16 mouse cellular contexts compared by ENCODE assay signal in genomic region chr15:31721019-31721418, GRCm38 (mm10).
DNase-seq lines count a peak whose midpoint lies in the region; TF ChIP-seq lines count a peak whose summit lies in the region.
"Had no signal": no experiment of that assay in that cellular context is flagged by ENCODE, and none has a peak within 500 bp of the region (broad histone marks: within the 10 kb centered on the region; RNA-seq: fewer than 3 reads in every experiment).

No protein-coding gene starts in this region.

- peak; percentile 76 to 79 for TF ChIP-seq EP300 in MEL (IDR thresholded peaks at IDR 0.05; ENCODE audit: low read depth in 1 of 2, low read length in 2 of 2)

- H3K9ac ChIP-seq in MEL (ENCODE audit: control insufficient read depth, low read depth, low read length, poor library complexity, severe bottlenecking): no peak overlapping the region

- H3K4me3 ChIP-seq in MEL (ENCODE audit: control insufficient read depth in 1 of 2, insufficient read depth in 1 of 2, low read depth in 2 of 2, low read length in 2 of 2): no peak overlapping the region

- no peaks in the 10 kb centered on the region for H3K79me2 ChIP-seq in MEL (ENCODE audit: control insufficient read depth, insufficient read depth, low read length, poor library complexity)

- peak; percentile 79 for DNase-seq in MEL (ENCODE audit: low read depth, low spot score)
- no peak for DNase-seq in heart, adult 18-20 months
- DNase-seq: adrenal gland, adult 2 months; adrenal gland, adult 8-10 months; adrenal gland, postnatal 10 days; adrenal gland, postnatal 14 days; adrenal gland, postnatal 25 days; adrenal gland, postnatal 36 days; B cell, adult 2 months; cerebellum, adult 11 months; cerebellum, adult 11-12 months; cerebellum, adult 18-20 months; cerebellum, adult 2 months; cerebellum, adult 8-10 months had no signal

- peaks cover 12 to 14% of the 10 kb centered on the region in 2 experiments for H3K4me1 ChIP-seq in MEL (ENCODE audit: control insufficient read depth in 1 of 2, insufficient read depth in 2 of 2, low read length in 2 of 2)

- no peaks in the 10 kb centered on the region for H3K9me3 ChIP-seq in MEL (replicated peaks; ENCODE audit: insufficient read depth, low read length)
- H3K9me3 ChIP-seq: G1E had no signal

- no peak overlapping the region for H3K27ac ChIP-seq in MEL (ENCODE audit: control insufficient read depth, low read depth, low read length)

- peaks cover 0 to 11% of the 10 kb centered on the region in 2 experiments; a peak in 2 of 4 replicates for H3K36me3 ChIP-seq in MEL (ENCODE audit: control insufficient read depth in 1 of 2, insufficient read depth in 2 of 2, low read length in 2 of 2)
- H3K36me3 ChIP-seq: G1E had no signal

- TF ChIP-seq POLR2A in MEL (IDR thresholded peaks at IDR 0.05; ENCODE audit: control insufficient read depth in 1 of 2, insufficient read depth in 1 of 2, low read depth in 1 of 2, low read length in 2 of 2, poor library complexity in 1 of 2): no peak

- TF ChIP-seq RAD21 in MEL (IDR thresholded peaks at IDR 0.05; ENCODE audit: low read depth, low read length): no peak

- no peak for TF ChIP-seq CTCF in MEL (IDR thresholded peaks at IDR 0.05 in 2 of 3, conservative IDR thresholded peaks at IDR 0.05 in 1 of 3; ENCODE audit: control insufficient read depth in 1 of 3, insufficient read depth in 1 of 3, low read depth in 2 of 3, low read length in 3 of 3, poor library complexity in 1 of 3, severe bottlenecking in 1 of 3)

- H3K27me3 ChIP-seq in MEL (ENCODE audit: control insufficient read depth in 1 of 2, insufficient read depth in 2 of 2, low read length in 2 of 2): peaks cover 1 to 3% of the 10 kb centered on the region in 2 experiments; a peak in 3 of 4 replicates
- H3K27me3 ChIP-seq: CH12.LX had no signal

TF ChIP-seq in MEL, 35 proteins besides CTCF, POLR2A, EP300 and RAD21:
- no peak for TF ChIP-seq TBP (IDR thresholded peaks at IDR 0.05; ENCODE audit: low read depth, low read length)
- peak; percentile 76 for TF ChIP-seq TCF12 (IDR thresholded peaks at IDR 0.05; ENCODE audit: low read depth, low read length)
- TF ChIP-seq MXI1 (IDR thresholded peaks at IDR 0.05; ENCODE audit: low read depth, low read length): peak; percentile 45; the same call in 1 of the 2 replicates
- TF ChIP-seq ZC3H11A (IDR thresholded peaks at IDR 0.05; ENCODE audit: low read depth, low read length): no peak
- no peak for TF ChIP-seq NRF1 (IDR thresholded peaks at IDR 0.05; ENCODE audit: insufficient read depth, low read depth, low read length, poor library complexity, severe bottlenecking)
- no peak for TF ChIP-seq SMC3 (IDR thresholded peaks at IDR 0.05; ENCODE audit: low read depth, low read length)
- TF ChIP-seq POLR2AphosphoS5 (IDR thresholded peaks at IDR 0.05; ENCODE audit: borderline replicate concordance, low read depth, low read length): no peak
- TF ChIP-seq GATA1 (IDR thresholded peaks at IDR 0.05; ENCODE audit: low read depth, low read length): peak; percentile 70
- peak; percentile 37; the same call in 1 of the 2 replicates for TF ChIP-seq MAFK (IDR thresholded peaks at IDR 0.05; ENCODE audit: borderline replicate concordance, low read depth, low read length)
- TF ChIP-seq ZKSCAN1 (IDR thresholded peaks at IDR 0.05; ENCODE audit: low read depth, low read length): 0 out of 2 replicates have a peak, but pooled peaks have one; percentile 8
- TF ChIP-seq MYC (IDR thresholded peaks at IDR 0.05; ENCODE audit: low read depth, low read length): no peak
- TF ChIP-seq JUND (IDR thresholded peaks at IDR 0.05; ENCODE audit: low read depth, low read length): no peak
- TF ChIP-seq NELFE (IDR thresholded peaks at IDR 0.05; ENCODE audit: low read depth, low read length): no peak
- TF ChIP-seq ELF1 (IDR thresholded peaks at IDR 0.05; ENCODE audit: low read depth, low read length): no peak
- peak; percentile 84 for TF ChIP-seq ETS1 (IDR thresholded peaks at IDR 0.05; ENCODE audit: low read depth, low read length)
- TF ChIP-seq SIN3A (IDR thresholded peaks at IDR 0.05; ENCODE audit: low read length): no peak
- peak; percentile 85 for TF ChIP-seq USF1 (IDR thresholded peaks at IDR 0.05; ENCODE audit: low read depth, low read length)
- no peak for TF ChIP-seq ZMIZ1 (IDR thresholded peaks at IDR 0.05; ENCODE audit: low read depth, low read length)
- TF ChIP-seq CHD2 (IDR thresholded peaks at IDR 0.05; ENCODE audit: low read length): no peak
- no peak for TF ChIP-seq POLR2AphosphoS2 (IDR thresholded peaks at IDR 0.05; ENCODE audit: low read length)
- TF ChIP-seq CHD1 (IDR thresholded peaks at IDR 0.05; ENCODE audit: low read depth, low read length): no peak
- TF ChIP-seq HCFC1 (IDR thresholded peaks at IDR 0.05; ENCODE audit: low read depth, low read length): no peak
- no peak for TF ChIP-seq E2F4 (IDR thresholded peaks at IDR 0.05; ENCODE audit: borderline replicate concordance, low read depth, low read length)
- no peak for TF ChIP-seq TAL1 (IDR thresholded peaks at IDR 0.05; ENCODE audit: low read length)
- TF ChIP-seq MEF2A (IDR thresholded peaks at IDR 0.05; ENCODE audit: extremely low read depth, insufficient replicate concordance, low read depth, low read length, poor library complexity, severe bottlenecking): 0 out of 2 replicates have a peak, but pooled peaks have one; percentile 5
- TF ChIP-seq UBTF (IDR thresholded peaks at IDR 0.05; ENCODE audit: borderline replicate concordance, insufficient read depth, low read depth, low read length): no peak
- TF ChIP-seq KAT2A (conservative IDR thresholded peaks at IDR 0.05; ENCODE audit: low read depth, low read length): no peak
- no peak for TF ChIP-seq GABPA (IDR thresholded peaks at IDR 0.05; ENCODE audit: low read depth, low read length)
- no peak for TF ChIP-seq MAZ (IDR thresholded peaks at IDR 0.05; ENCODE audit: low read depth, low read length)
- TF ChIP-seq BHLHE40 (IDR thresholded peaks at IDR 0.05; ENCODE audit: borderline replicate concordance, low read depth, low read length): peak; percentile 94
- TF ChIP-seq MYB (IDR thresholded peaks at IDR 0.05; ENCODE audit: low read depth, low read length): 0 out of 2 replicates have a peak, but pooled peaks have one; percentile 29
- no peak; the same call in 1 of the 2 replicates for TF ChIP-seq ZNF384 (IDR thresholded peaks at IDR 0.05; ENCODE audit: low read depth, low read length)
- no peak for TF ChIP-seq MAX (IDR thresholded peaks at IDR 0.05; ENCODE audit: low read length)
- TF ChIP-seq USF2 (IDR thresholded peaks at IDR 0.05; ENCODE audit: borderline replicate concordance in 1 of 2, insufficient read depth in 1 of 2, low read depth in 1 of 2, low read length in 2 of 2): peak in 1 of 2 experiments; percentile 40; a peak in 1 of 4 replicates
- TF ChIP-seq RCOR1 (IDR thresholded peaks at IDR 0.05; ENCODE audit: low read depth, low read length): peak; percentile 87
